Mouse (Mus musculus): ENCODE measurements around the gene Mab21l3.
A peak's percentile ranks its signal among the peaks of the same experiment; 100 is the strongest.

Mab21l3 gene

DNA sequence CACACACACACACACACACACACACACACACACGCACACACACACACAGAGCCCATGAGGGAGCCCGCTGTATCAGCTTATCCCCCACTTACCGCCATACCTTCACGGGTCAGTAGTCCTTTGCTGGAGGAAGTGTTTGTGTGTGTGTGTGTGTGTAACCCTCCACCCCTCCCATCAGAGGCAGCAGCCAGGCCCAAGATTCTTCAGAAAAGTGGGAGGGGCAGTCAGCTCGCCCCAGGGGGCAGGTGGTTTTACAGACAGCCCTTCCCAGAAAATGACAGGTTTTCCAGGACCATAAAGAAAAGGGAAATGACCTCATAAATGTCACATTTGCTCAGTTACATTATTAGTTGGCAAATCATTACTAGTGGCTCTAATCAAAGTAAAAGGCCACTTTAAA is at the start of gene Mab21l3:
Mab21l3 (minus strand) TSS at position 144 of the 400 bp plus-strand sequence.
- DNase-seq (ENCODE audit: low read depth, low spot score), result peak; percentile 57

DNA sequence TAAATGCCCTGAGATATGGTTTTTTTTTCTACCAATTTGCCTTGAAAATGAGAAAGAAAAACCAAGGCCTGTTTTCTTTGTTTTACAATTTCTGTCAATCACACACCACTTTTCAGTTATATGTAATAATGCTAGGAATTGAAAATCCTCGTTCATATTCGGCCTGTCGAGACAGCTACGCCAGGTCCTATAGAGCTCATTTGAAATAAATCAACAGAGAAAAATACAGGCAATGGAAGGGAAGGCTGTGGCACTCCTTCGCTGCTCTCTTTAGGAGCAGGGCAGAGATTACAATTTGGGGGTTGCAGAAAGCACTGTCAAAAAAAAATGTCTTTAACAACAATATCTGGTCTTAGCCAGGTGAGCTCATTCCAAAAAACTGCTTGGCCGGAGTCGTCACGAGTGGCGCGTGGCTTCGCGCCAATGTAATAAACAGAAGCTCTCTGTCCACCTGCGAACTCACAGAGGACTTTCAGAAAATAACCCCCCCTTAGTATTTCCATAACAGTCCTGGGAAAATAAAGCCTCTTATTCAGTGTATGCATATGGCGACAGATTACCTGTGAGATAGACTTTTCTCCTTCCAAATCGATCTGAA is 48.7 kb upstream of the Mab21l3 start:
- DNase-seq (ENCODE audit: low read depth, low spot score), result no peak

DNA sequence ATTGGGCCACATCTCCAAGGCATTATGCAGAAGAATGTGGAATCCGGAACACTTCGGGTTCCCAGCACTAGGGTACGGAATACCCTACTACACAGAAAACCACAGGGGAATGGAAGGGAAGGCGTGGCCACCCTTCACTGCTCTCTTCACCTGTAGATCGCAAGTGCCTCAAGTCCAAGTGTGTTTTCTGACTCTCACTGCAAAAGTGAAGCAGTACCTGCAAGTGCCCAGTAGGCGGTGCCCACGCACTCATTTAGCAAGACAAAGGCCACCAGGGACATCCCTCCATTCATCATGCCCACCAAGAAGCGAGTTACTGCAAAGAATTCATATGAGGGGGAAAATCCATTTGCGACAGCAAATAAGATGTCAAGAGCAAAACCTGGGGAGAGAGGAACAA is 48.1 kb upstream of the Mab21l3 start:
- DNase-seq (ENCODE audit: low read depth, low spot score), result peak; percentile 88

- no peak for DNase-seq (ENCODE audit: low read depth, low spot score)
Observed at GRCm38 (mm10) chr3:101895376-101895910, 46.7 kb upstream of the Mab21l3 start.

- no peak for DNase-seq (ENCODE audit: low read depth, low spot score)
Observed at GRCm38 (mm10) chr3:101885591-101885990, 36.8 kb upstream of the Mab21l3 start.

DNA sequence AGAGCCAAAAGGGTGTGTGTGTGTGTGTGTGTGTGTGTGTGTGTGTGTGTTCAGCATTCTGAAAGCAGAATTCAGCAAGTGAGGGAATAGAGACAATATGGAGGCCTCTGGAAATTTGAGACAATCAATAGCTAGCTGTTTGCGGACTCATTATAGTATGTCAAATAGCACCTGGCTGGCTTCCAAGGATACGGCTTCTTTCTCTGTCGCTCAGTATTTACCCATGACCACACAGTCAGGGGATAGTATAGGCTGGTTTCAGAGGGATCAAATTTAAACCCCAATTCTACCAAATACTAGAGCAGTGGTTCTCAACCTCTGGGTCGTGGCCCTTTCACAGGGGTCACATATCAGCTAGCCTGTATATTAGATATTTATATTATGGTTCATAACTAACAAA is 36.3 kb upstream of the Mab21l3 start:
- DNase-seq (ENCODE audit: low read depth, low spot score), result no peak

- no peak for DNase-seq (ENCODE audit: low read depth, low spot score)
Observed at GRCm38 (mm10) chr3:101883902-101884301, 35.1 kb upstream of the Mab21l3 start.

- no peak for DNase-seq (ENCODE audit: low read depth, low spot score)
Observed at GRCm38 (mm10) chr3:101881721-101882120, 33.0 kb upstream of the Mab21l3 start.

GRCm38 (mm10) chr3:101880818-101881217 is 32.1 kb upstream of the Mab21l3 start:
- DNase-seq (ENCODE audit: low read depth, low spot score), result peak; percentile 21

GRCm38 (mm10) chr3:101878136-101878535 is 29.4 kb upstream of the Mab21l3 start:
- no peak for DNase-seq (ENCODE audit: low read depth, low spot score)

DNA sequence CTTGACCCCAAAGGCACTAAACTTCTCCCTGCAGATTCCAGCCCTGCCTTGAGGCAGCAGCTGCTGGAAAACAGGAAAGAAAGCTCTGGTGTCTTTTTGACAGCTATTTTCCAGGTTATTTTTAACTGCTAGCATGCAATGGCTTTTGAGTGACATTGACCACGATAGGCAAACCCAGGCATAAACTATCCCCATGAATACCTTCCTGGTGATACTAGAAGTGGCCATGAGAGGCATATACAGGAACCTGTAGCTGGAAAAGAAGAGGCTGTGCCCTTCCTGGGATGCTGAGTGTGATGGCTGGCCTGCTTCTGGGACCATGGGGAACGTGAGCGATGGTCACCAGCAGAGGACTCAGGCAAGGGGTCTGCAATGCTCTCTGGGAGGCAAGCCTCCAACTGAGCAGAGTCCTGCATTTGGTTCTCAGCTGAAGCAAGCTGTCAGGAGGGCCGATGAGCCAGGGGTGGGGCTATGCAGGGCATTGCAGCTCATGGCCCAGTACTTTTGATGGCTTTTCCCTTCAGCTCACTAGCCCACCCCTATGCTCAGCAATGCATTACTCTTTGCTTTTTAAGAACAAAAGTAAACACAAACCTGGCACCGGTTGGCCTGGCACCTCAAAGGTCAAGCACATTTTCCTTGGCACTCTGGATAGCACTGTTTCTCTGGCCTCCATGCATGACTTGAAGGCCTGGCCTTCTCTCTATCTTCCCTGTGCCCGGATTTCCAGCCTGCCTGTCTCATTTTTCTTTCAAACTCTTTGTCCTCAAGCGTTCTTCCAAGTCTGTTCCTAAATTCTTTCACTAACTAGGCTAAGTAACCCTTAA is 27.9 kb upstream of the Mab21l3 start:
- DNase-seq (ENCODE audit: low read depth, low spot score), result no peak

DNA sequence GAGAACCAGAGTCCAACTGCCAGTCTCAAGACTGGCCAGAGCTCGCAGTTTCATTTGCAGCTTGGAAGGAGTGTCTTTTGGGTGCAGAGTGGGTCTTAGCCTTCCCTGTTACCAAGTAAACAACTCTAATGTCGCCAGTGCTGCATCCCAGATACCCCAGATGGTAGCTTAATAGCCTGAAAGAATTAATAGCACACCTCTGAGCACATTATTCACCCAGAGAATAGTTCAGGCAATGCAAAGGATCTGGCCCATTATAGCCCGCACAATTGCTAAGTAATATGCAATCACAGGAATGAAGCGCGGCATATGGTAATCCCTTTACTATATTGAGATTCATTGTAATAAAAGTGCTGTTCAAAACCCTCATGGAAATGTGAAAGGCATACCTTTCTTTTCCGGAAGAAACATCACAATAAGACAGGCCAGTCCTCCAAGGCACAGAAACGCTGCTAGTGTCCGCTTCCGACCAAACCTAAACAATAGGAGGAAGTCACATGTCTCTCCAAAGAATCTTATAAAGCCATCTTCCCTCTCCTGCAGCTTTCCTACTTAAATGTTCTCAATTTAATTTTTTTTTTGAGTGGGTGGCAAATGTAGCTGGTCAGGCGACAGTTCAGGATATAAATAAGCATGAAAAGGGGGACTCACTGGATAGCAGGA is 26.6 kb upstream of the Mab21l3 start:
- DNase-seq (ENCODE audit: low read depth, low spot score), result no peak

GRCm38 (mm10) chr3:101873061-101873675 is 24.4 kb upstream of the Mab21l3 start:
- DNase-seq (ENCODE audit: low read depth, low spot score), result no peak

- no peak for DNase-seq (ENCODE audit: low read depth, low spot score)
Observed at GRCm38 (mm10) chr3:101871951-101872350, 23.2 kb upstream of the Mab21l3 start.

GRCm38 (mm10) chr3:101867001-101867421 is 18.3 kb upstream of the Mab21l3 start:
- DNase-seq (ENCODE audit: low read depth, low spot score), result no peak

DNA sequence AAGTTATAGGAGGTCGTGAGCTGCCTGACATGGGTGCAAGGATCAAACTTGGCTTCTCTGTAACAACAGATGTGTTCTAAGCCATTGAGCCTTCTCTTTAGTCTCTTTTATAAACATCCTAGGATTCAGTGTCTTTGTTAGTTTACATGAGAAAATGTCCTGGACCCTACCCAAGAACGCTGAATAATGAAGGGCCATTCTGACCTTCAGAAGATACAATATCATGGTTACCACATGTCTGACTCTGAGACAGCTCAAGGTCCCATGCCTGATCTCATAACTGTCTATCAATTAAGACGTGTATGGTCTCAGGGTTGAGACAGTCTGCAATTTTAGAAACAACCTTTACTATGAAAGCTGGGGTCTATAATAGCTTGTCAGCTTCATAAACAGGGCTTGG is 13.1 kb upstream of the Mab21l3 start:
- no peak for DNase-seq (ENCODE audit: low read depth, low spot score)

GRCm38 (mm10) chr3:101860151-101860550 is 11.4 kb upstream of the Mab21l3 start:
- no peak for DNase-seq (ENCODE audit: low read depth, low spot score)

- DNase-seq (ENCODE audit: low read depth, low spot score), result no peak
Observed at GRCm38 (mm10) chr3:101859740-101860139, 11.0 kb upstream of the Mab21l3 start.

DNA sequence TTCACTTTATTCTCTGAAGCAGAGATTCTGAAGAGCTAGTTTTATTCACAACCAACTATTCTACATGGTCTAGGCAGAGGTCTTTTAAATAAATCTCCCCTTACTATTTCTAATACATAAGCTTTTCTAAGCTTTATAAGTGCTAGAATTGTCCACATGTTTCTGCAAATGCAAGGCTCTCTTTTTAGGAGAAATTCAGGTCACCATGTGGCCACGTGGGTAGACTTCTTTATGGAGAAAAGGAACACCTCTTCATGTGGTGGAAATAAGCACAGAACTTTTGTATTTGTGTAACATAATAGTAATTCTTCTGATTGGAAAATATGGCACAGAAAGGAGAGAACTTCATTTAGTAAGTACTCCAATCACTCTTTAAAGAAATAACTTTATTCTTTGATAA is 5.3 kb upstream of the Mab21l3 start:
- no peak for DNase-seq (ENCODE audit: low read depth, low spot score)

DNA sequence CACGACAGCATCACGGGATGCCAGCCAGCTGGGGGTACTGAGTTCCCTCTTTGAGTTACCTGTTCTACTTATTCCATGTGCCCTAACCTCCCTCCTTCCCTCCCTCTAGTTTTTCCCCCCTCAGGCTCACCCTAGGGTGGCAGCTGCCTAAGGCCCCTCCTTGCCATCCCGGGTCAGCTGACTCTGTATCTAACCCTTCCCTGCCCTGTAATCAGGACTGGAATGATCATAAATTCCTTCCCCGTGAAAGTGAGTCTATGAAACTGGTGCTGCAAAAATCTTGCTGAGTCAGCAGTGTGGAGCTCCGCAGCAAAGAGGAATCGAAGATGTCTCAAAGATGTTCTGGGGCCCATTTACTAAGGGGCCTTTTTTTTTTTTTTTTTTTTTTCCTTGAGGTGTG is 2.6 kb upstream of the Mab21l3 start:
- DNase-seq (ENCODE audit: low read depth, low spot score), result no peak

- no peak for DNase-seq (ENCODE audit: low read depth, low spot score)
Observed at GRCm38 (mm10) chr3:101846096-101846495, 2.7 kb downstream of the Mab21l3 start.
